ENCODE assay signal across 12 mouse cellular contexts in the genomic region with DNA sequence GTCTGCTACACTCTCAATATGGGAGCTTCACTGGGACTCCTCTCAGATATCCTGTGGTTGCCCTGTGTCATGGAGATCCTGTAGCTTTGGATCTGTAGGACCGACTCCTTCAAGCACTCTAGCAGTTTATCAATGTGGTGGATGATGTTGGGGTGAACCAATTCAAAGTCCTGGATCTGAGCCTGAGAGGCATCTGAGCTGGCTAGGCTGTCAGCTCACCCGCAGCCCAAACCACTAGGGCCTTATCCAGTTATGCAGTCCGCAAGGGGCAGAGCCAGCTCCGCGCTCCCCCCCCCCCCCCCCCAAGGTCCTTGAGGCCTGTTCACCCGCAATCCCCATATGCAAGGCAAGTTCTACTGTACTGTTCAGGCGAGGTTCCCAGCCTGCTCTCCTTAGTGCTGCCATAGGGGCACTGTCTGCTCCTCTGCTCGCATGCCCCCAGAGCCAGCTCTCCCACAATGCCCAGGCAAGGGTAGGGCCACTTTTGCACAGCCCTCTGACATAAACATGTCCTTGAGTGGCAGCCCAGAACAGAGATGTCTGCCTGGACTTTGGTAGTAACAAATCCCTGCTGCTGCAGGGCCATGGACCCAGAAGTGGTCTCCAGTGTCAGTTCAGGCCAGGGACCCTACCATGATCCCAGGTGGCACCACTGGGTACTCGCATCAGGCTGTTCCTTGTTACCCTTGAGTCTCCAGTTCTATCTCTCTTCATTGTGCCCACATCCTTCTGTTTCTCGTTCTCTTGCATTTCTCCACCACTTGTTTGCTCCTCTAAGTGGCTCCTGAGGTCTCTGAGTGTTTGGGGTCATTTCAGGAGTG. TPM values are rescaled to one million over a fixed set of nuclear protein-coding genes. Genes with fewer than 3 reads are reported as not detected.
DNase-seq lines count a peak whose midpoint lies in the region; ATAC-seq lines count a peak whose summit lies in the region.
"Had no signal": no experiment of that assay in that cellular context is flagged by ENCODE, and none has a peak within 500 bp of the region (broad histone marks: within the 10 kb centered on the region; RNA-seq: fewer than 3 reads in every experiment).

No protein-coding gene starts in this region.

- H3K9ac ChIP-seq in forebrain, embryonic 15.5 days (replicated peaks) = no peak overlapping the region
- no peak overlapping the region for H3K9ac ChIP-seq in forebrain, embryonic 11.5 days (ENCODE audit: low read length)
- no peak overlapping the region for H3K9ac ChIP-seq in hindbrain, embryonic 14.5 days
- H3K9ac ChIP-seq in hindbrain, embryonic 11.5 days (ENCODE audit: low read depth, low read length) = no peak overlapping the region
- H3K9ac ChIP-seq: neural tube, embryonic 12.5 days had no signal

- H3K9me3 ChIP-seq in forebrain, embryonic 15.5 days = no peaks in the 10 kb centered on the region
- no peaks in the 10 kb centered on the region for H3K9me3 ChIP-seq in forebrain, embryonic 11.5 days (ENCODE audit: control insufficient read depth, low read length)
- no peaks in the 10 kb centered on the region for H3K9me3 ChIP-seq in hindbrain, embryonic 14.5 days (ENCODE audit: control insufficient read depth, low read length)
- no peaks in the 10 kb centered on the region for H3K9me3 ChIP-seq in hindbrain, embryonic 11.5 days (ENCODE audit: control insufficient read depth, low read length)
- H3K9me3 ChIP-seq: neural tube, embryonic 12.5 days had no signal

- peaks cover 4% of the 10 kb centered on the region for H3K4me1 ChIP-seq in forebrain, embryonic 15.5 days
- H3K4me1 ChIP-seq in forebrain, embryonic 11.5 days (replicated peaks; ENCODE audit: control insufficient read depth, insufficient read depth, low read length) = no peaks in the 10 kb centered on the region
- 0 out of 2 replicates have a peak, but pooled peaks cover 3% of the 10 kb centered on the region for H3K4me1 ChIP-seq in hindbrain, embryonic 14.5 days (replicated peaks; ENCODE audit: control insufficient read depth, insufficient read depth, low read length)
- no peaks in the 10 kb centered on the region for H3K4me1 ChIP-seq in hindbrain, embryonic 11.5 days (replicated peaks; ENCODE audit: control insufficient read depth, insufficient read depth, low read length)
- H3K4me1 ChIP-seq: neural tube, embryonic 12.5 days had no signal

- H3K36me3 ChIP-seq in forebrain, embryonic 15.5 days = no peaks in the 10 kb centered on the region
- H3K36me3 ChIP-seq in forebrain, embryonic 11.5 days (ENCODE audit: control insufficient read depth, insufficient read depth, low read length) = no peaks in the 10 kb centered on the region
- H3K36me3 ChIP-seq in hindbrain, embryonic 14.5 days (replicated peaks; ENCODE audit: control insufficient read depth, insufficient read depth) = no peaks in the 10 kb centered on the region
- H3K36me3 ChIP-seq in hindbrain, embryonic 11.5 days (ENCODE audit: control insufficient read depth, insufficient read depth, low read length) = no peaks in the 10 kb centered on the region
- H3K36me3 ChIP-seq: neural tube, embryonic 12.5 days had no signal

- no peak overlapping the region for H3K27ac ChIP-seq in forebrain, embryonic 15.5 days (replicated peaks)
- no peak overlapping the region for H3K27ac ChIP-seq in forebrain, embryonic 11.5 days (ENCODE audit: low read depth, low read length)
- no peak overlapping the region for H3K27ac ChIP-seq in hindbrain, embryonic 14.5 days
- no peak overlapping the region for H3K27ac ChIP-seq in hindbrain, embryonic 11.5 days (ENCODE audit: low read depth, low read length)
- H3K27ac ChIP-seq: neural tube, embryonic 12.5 days had no signal

- no peak overlapping the region for H3K4me3 ChIP-seq in forebrain, embryonic 15.5 days
- H3K4me3 ChIP-seq in forebrain, embryonic 11.5 days (ENCODE audit: low read depth, low read length) = no peak overlapping the region
- H3K4me3 ChIP-seq in hindbrain, embryonic 14.5 days (replicated peaks; ENCODE audit: low read length) = no peak overlapping the region
- no peak overlapping the region for H3K4me3 ChIP-seq in hindbrain, embryonic 11.5 days (ENCODE audit: low read depth, low read length)
- H3K4me3 ChIP-seq: erythroblast, embryonic 14.5 days; neural tube, embryonic 12.5 days had no signal

- peak; percentile 35; the same call in 1 of the 2 replicates for ATAC-seq in forebrain, embryonic 15.5 days (replicated peaks)
- no peak for ATAC-seq in forebrain, embryonic 11.5 days (replicated peaks; ENCODE audit: low FRiP score)
- peak; percentile 28; the same call in 1 of the 2 replicates for ATAC-seq in hindbrain, embryonic 14.5 days (ENCODE audit: low FRiP score)
- ATAC-seq in hindbrain, embryonic 11.5 days (ENCODE audit: low FRiP score) = no peak
- peak; percentile 38 for ATAC-seq in common myeloid progenitor, adult 5-6 weeks (replicated peaks; ENCODE audit: low read depth, poor library complexity, severe bottlenecking)
- ATAC-seq in megakaryocyte progenitor cell, adult 5-6 weeks (replicated peaks; ENCODE audit: poor library complexity) = peak; percentile 60

- DNase-seq in forebrain, embryonic 11.5 days (ENCODE audit: low spot score) = no peak
- no peak for DNase-seq in hindbrain, embryonic 14.5 days (ENCODE audit: low spot score)
- DNase-seq in hindbrain, embryonic 11.5 days (ENCODE audit: low spot score) = no peak
- DNase-seq in thymus, postnatal 36 days = no peak
- DNase-seq in frontal cortex, postnatal 25 days (ENCODE audit: low spot score in 2 of 2) = no peak

- H3K4me2 ChIP-seq in forebrain, embryonic 15.5 days (replicated peaks) = 0 out of 2 replicates have a peak overlapping the region, but pooled peaks have one; percentile 33
- no peak overlapping the region for H3K4me2 ChIP-seq in forebrain, embryonic 11.5 days (ENCODE audit: low read depth, low read length, severe bottlenecking)
- H3K4me2 ChIP-seq in hindbrain, embryonic 14.5 days (replicated peaks) = no peak overlapping the region
- no peak overlapping the region for H3K4me2 ChIP-seq in hindbrain, embryonic 11.5 days (replicated peaks; ENCODE audit: low read depth, low read length)

- WGBS in forebrain, embryonic 15.5 days = 74% methylated on average over 10 of the region's 10 CpGs
- WGBS in forebrain, embryonic 11.5 days = 83% methylated on average over 8 of the region's 10 CpGs
- WGBS in hindbrain, embryonic 14.5 days = 84% methylated on average over 10 of the region's 10 CpGs
- 80% methylated on average over 8 of the region's 10 CpGs for WGBS in hindbrain, embryonic 11.5 days

- H3K27me3 ChIP-seq in forebrain, embryonic 15.5 days = no peaks in the 10 kb centered on the region
- no peaks in the 10 kb centered on the region for H3K27me3 ChIP-seq in forebrain, embryonic 11.5 days (ENCODE audit: control insufficient read depth, insufficient read depth, low read length)
- no peaks in the 10 kb centered on the region for H3K27me3 ChIP-seq in hindbrain, embryonic 14.5 days (ENCODE audit: control insufficient read depth, insufficient read depth, low read length)
- no peaks in the 10 kb centered on the region for H3K27me3 ChIP-seq in hindbrain, embryonic 11.5 days (ENCODE audit: control insufficient read depth, insufficient read depth, low read length)
- H3K27me3 ChIP-seq: neural tube, embryonic 12.5 days had no signal

RNA-seq across cellular contexts. Expression of a gene that starts 43.7 kb away (rescaled TPM):
- polyA plus RNA-seq in forebrain, embryonic 15.5 days (2015; fragmentation: Nextera tagmentation; extraction: Ambion mirVana) = 37.4 and 38.3 TPM in 2 replicates
- 2.9 and 3.7 TPM in 2 replicates for polyA plus RNA-seq in forebrain, embryonic 11.5 days (2014; fragmentation: Nextera tagmentation; extraction: Ambion mirVana)
- polyA plus RNA-seq in hindbrain, embryonic 14.5 days (2014; fragmentation: Nextera tagmentation; extraction: Ambion mirVana) = 35.4 and 42.7 TPM in 2 replicates
- polyA plus RNA-seq in hindbrain, embryonic 11.5 days (2014; fragmentation: Nextera tagmentation; extraction: Ambion mirVana) = 2.8 and 3.3 TPM in 2 replicates
- total RNA-seq in common myeloid progenitor, adult 5-6 weeks (2017) = not detected in 2 replicates
- not detected in 2 replicates for total RNA-seq in megakaryocyte progenitor cell, adult 5-6 weeks (2015)
- total RNA-seq in megakaryocyte progenitor cell, adult 5-6 weeks (2017) = not detected in 2 replicates
- total RNA-seq: MEL had no signal
- polyA plus RNA-seq: activated CD4-positive, CD25-positive, alpha-beta regulatory T cell, adult 4 months; erythroblast, embryonic 14.5 days had no signal

RNA-seq across cellular contexts. Expression of a gene that starts 54.1 kb away (rescaled TPM):
- polyA plus RNA-seq in forebrain, embryonic 15.5 days (2015; fragmentation: Nextera tagmentation; extraction: Ambion mirVana) = 11.4 and 13.0 TPM in 2 replicates
- 13.9 and 14.8 TPM in 2 replicates for polyA plus RNA-seq in forebrain, embryonic 11.5 days (2014; fragmentation: Nextera tagmentation; extraction: Ambion mirVana)
- 6.3 and 8.6 TPM in 2 replicates for polyA plus RNA-seq in hindbrain, embryonic 14.5 days (2014; fragmentation: Nextera tagmentation; extraction: Ambion mirVana)
- 9.0 and 9.4 TPM in 2 replicates for polyA plus RNA-seq in hindbrain, embryonic 11.5 days (2014; fragmentation: Nextera tagmentation; extraction: Ambion mirVana)
- total RNA-seq in common myeloid progenitor, adult 5-6 weeks (2017) = 25.1 and 30.9 TPM in 2 replicates
- 31.3 and 52.7 TPM in 2 replicates for total RNA-seq in megakaryocyte progenitor cell, adult 5-6 weeks (2015)
- total RNA-seq in megakaryocyte progenitor cell, adult 5-6 weeks (2017) = 17.4 and 18.3 TPM in 2 replicates

Comparison
In these comparisons a context has a peak if more than half of its experiments do, and no peak if none do; other contexts are left out.
1. ATAC-seq: peak in forebrain, embryonic 15.5 days (single experiment), hindbrain, embryonic 14.5 days (single experiment), common myeloid progenitor, adult 5-6 weeks (single experiment) and megakaryocyte progenitor cell, adult 5-6 weeks (single experiment); none in forebrain, embryonic 11.5 days (single experiment) and hindbrain, embryonic 11.5 days (single experiment).